Mouse (Mus musculus): Measurements from ENCODE around the gene Tjp1.

Tjp1 gene

GRCm38 (mm10) chr7:65280944-65281912 is 246.4 kb downstream of the Tjp1 start:
- in situ Hi-C loops (cut with MboI; ENCODE audit: unreplicated experiment in 2 of 2), result no loop called here

- in situ Hi-C loops (cut with MboI; ENCODE audit: unreplicated experiment in 2 of 2), result no loop called here
Measured at GRCm38 (mm10) chr7:65279277-65279676, 248.3 kb downstream of the Tjp1 start.

GRCm38 (mm10) chr7:65275761-65276160 is 251.8 kb downstream of the Tjp1 start:
- in situ Hi-C loops (cut with MboI; ENCODE audit: unreplicated experiment in 2 of 2), result no loop called here

GRCm38 (mm10) chr7:65274216-65274615 is 253.4 kb downstream of the Tjp1 start:
- in situ Hi-C loops (cut with MboI; ENCODE audit: unreplicated experiment in 2 of 2), result no loop called here

- in situ Hi-C loops (cut with MboI; ENCODE audit: unreplicated experiment in 2 of 2), result no loop called here
Measured at GRCm38 (mm10) chr7:65249656-65250055, 277.9 kb downstream of the Tjp1 start.

Data from v-Abl transformed pro-B cells (cell line).